Mouse (Mus musculus) MEL (cell line): ENCODE data around the gene Sh3d19.

Experiments
- CTCF ChIP-seq, 3 experiments: IDR thresholded peaks in 2 of 3; conservative IDR thresholded peaks in 1 of 3; 2 replicates each; pipeline ENCODE4 v1.5.1; 2011 to 2012; ENCODE audit warnings: low read length in 3 of 3, low read depth in 2 of 3, mild to moderate bottlenecking in 2 of 3, improper control_type of control experiment in 1 of 3, inconsistent platforms in 1 of 3, mixed read lengths in 1 of 3, moderate library complexity in 1 of 3; ENCODE audit not compliant: control insufficient read depth in 1 of 3, insufficient read depth in 1 of 3, poor library complexity in 1 of 3, severe bottlenecking in 1 of 3
- GATA1 ChIP-seq: IDR thresholded peaks from 2 replicates; pipeline ENCODE4 v1.6.1; 2011; ENCODE audit warnings: low read depth, low read length, improper control_type of control experiment
- JUND ChIP-seq: IDR thresholded peaks from 2 replicates; pipeline ENCODE4 v1.6.1; 2011; ENCODE audit warnings: low read depth, mild to moderate bottlenecking, improper control_type of control experiment, low read length
- KAT2A ChIP-seq: conservative IDR thresholded peaks from 2 replicates; pipeline ENCODE4 v1.6.1; 2012; ENCODE audit warnings: low read depth, low read length, improper control_type of control experiment, inconsistent platforms
- MXI1 ChIP-seq: IDR thresholded peaks from 2 replicates; pipeline ENCODE4 v1.6.1; 2011; ENCODE audit warnings: mild to moderate bottlenecking, low read depth, low read length, improper control_type of control experiment
- POLR2A ChIP-seq, 2 experiments: IDR thresholded peaks; 2 replicates each; pipeline ENCODE4 v1.6.1; 2011 to 2012; ENCODE audit warnings: low read length in 2 of 2, mild to moderate bottlenecking in 2 of 2, control low read depth in 1 of 2, improper control_type of control experiment in 1 of 2, low read depth in 1 of 2, moderate library complexity in 1 of 2; ENCODE audit not compliant: control insufficient read depth in 1 of 2, insufficient read depth in 1 of 2, poor library complexity in 1 of 2
- POLR2AphosphoS2 ChIP-seq: IDR thresholded peaks from 2 replicates; pipeline ENCODE4 v1.6.1; 2011; ENCODE audit warnings: low read length, improper control_type of control experiment
- SMC3 ChIP-seq: IDR thresholded peaks from 2 replicates; pipeline ENCODE4 v1.6.1; 2011; ENCODE audit warnings: low read depth, low read length, improper control_type of control experiment
- USF1 ChIP-seq: IDR thresholded peaks from 2 replicates; pipeline ENCODE4 v1.6.1; 2014; ENCODE audit warnings: low read depth, mild to moderate bottlenecking, inconsistent platforms, low read length, improper control_type of control experiment, moderate library complexity
- USF2 ChIP-seq, 2 experiments: IDR thresholded peaks; 2 replicates each; pipeline ENCODE4 v1.6.1; 2011 to 2012; ENCODE audit warnings: improper control_type of control experiment in 2 of 2, low read length in 2 of 2, borderline replicate concordance in 1 of 2, inconsistent platforms in 1 of 2, low read depth in 1 of 2, mild to moderate bottlenecking in 1 of 2; ENCODE audit not compliant: insufficient read depth in 1 of 2
- ZMIZ1 ChIP-seq: IDR thresholded peaks from 2 replicates; pipeline ENCODE4 v1.6.1; 2012; ENCODE audit warnings: low read depth, mild to moderate bottlenecking, inconsistent platforms, low read length, improper control_type of control experiment, moderate library complexity

- TF ChIP-seq MXI1 (no peak), USF2 (IDR thresholded peaks at IDR 0.05; ENCODE audit: borderline replicate concordance in 1 of 2, insufficient read depth in 1 of 2, low read depth in 1 of 2, low read length in 2 of 2) (no peak), USF1 (no peak), CTCF (IDR thresholded peaks at IDR 0.05 in 2 of 3, conservative IDR thresholded peaks at IDR 0.05 in 1 of 3; ENCODE audit: control insufficient read depth in 1 of 3, insufficient read depth in 1 of 3, low read depth in 2 of 3, low read length in 3 of 3, poor library complexity in 1 of 3, severe bottlenecking in 1 of 3) (no peak), POLR2AphosphoS2 (no peak), ZMIZ1 (no peak), JUND (no peak), POLR2A (IDR thresholded peaks at IDR 0.05; ENCODE audit: control insufficient read depth in 1 of 2, insufficient read depth in 1 of 2, low read depth in 1 of 2, low read length in 2 of 2, poor library complexity in 1 of 2) (no peak), KAT2A (no peak), SMC3 (no peak), GATA1 (no peak)
These were observed 208.8 kb downstream of the Sh3d19 start for GRCm38 (mm10) chr3:86179714-86180113.
